Mouse (Mus musculus): ENCODE results near the gene Derl3. TPM values are rescaled to one million over a fixed set of nuclear protein-coding genes. Genes with fewer than 3 reads are reported as not detected.
"Not testable (repeated sequence)": the region's sequence is repeated elsewhere in the genome, so short reads cannot be mapped to it uniquely, and the experiment has no call there.

The Derl3 gene
- 9.6 and 11.9 TPM in 2 replicates for polyA plus RNA-seq (2015; fragmentation: Nextera tagmentation; extraction: Ambion mirVana)

DNA sequence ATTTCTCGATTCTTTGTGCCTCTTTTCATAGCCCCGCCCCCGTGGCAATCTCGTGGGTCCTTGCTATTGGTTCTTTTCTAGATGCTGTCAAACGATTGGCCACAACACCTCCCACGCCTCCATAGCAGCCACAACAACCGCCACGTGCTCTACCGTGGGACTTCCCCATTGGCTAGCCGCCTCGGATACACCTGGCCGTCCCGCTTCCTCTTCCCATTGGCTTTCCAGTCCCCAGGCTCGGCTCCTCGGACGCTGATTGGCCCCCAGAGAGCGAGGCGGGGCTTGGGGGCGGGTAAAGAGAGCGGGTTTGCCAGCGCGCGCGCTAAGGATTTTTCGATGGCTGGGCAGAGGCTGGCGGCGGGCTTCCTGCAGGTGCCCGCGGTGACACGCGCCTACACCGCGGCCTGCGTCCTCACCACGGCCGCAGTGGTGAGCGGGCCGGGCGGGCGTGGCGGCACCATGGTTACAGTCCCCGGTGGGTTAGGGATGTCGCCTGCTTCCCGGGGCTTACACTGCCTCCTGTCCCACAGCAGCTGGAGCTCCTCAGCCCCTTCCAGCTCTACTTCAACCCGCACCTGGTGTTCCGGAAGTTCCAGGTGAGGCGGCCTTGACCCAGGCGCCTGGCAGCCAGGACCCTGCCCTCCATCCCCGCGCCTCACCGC is at the start of gene Derl3:
Gene Derl3 (plus strand): TSS at position 325 of the 662 bp plus-strand sequence.
- peak; percentile 98 for ATAC-seq (ENCODE audit: insufficient read depth, low FRiP score)
- WGBS = 2% methylated on average over 51 of the region's 51 CpGs

GRCm38 (mm10) chr10:75843898-75844297 is 49.3 kb upstream of the Derl3 start:
- 70% methylated on average over 6 of the region's 6 CpGs for WGBS
- H3K4me3 ChIP-seq (replicated peaks; ENCODE audit: low read length); H3K36me3 ChIP-seq (ENCODE audit: control insufficient read depth, insufficient read depth, low read length); H3K27ac ChIP-seq (ENCODE audit: low read length); H3K4me2 ChIP-seq (ENCODE audit: low read depth, low read length); H3K4me1 ChIP-seq (ENCODE audit: control insufficient read depth, insufficient read depth, low read length); H3K9me3 ChIP-seq (replicated peaks; ENCODE audit: control insufficient read depth, low read length); H3K27me3 ChIP-seq (ENCODE audit: control insufficient read depth, insufficient read depth, low read length); ATAC-seq (ENCODE audit: insufficient read depth, low FRiP score); H3K9ac ChIP-seq (ENCODE audit: low read length): not testable (repeated sequence)

More for the DNA sequence above, at the start of gene Derl3:
- peak within 1 kb of the TSS; percentile 88 for H3K4me2 ChIP-seq (ENCODE audit: low read depth, low read length)
- H3K4me3 ChIP-seq (replicated peaks; ENCODE audit: low read length) = peak within 1 kb of the TSS; percentile 47
- H3K9me3 ChIP-seq (replicated peaks; ENCODE audit: control insufficient read depth, low read length) = no peaks in the 10 kb centered on the region
- no peaks in the 10 kb centered on the region for H3K27me3 ChIP-seq (ENCODE audit: control insufficient read depth, insufficient read depth, low read length)
- peak within 1 kb of the TSS; percentile 54 for H3K9ac ChIP-seq (ENCODE audit: low read length)
- H3K27ac ChIP-seq (ENCODE audit: low read length) = no peak within 1 kb of the TSS
- H3K36me3 ChIP-seq (ENCODE audit: control insufficient read depth, insufficient read depth, low read length) = peaks cover 9% of the 10 kb centered on the region
- H3K4me1 ChIP-seq (ENCODE audit: control insufficient read depth, insufficient read depth, low read length) = peaks cover 20% of the 10 kb centered on the region

DNA sequence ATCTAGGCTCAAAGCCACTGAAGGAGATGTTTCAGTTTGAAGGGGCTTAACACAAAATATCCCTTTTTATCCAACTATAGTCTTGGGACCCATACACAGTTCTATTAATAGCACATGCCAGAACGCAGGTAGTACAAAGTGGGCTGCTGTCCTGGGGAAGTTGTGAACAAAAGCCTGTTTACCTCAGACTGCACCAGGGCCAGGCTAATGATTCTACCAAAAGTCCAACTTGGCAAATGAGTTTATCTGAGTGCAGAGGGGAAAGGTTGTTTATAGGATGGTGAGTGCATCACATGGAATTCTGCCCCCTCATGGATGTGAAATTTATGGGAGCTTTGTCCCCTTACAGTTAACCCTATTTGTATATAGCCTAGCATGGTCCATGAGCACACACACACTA is 48.4 kb upstream of the Derl3 start:
- H3K27ac ChIP-seq (ENCODE audit: low read length) = no peak overlapping the region
- no peak overlapping the region for H3K4me2 ChIP-seq (ENCODE audit: low read depth, low read length)
- H3K9me3 ChIP-seq (replicated peaks; ENCODE audit: control insufficient read depth, low read length) = no peaks in the 10 kb centered on the region
- ATAC-seq (ENCODE audit: insufficient read depth, low FRiP score) = no peak
- no peaks in the 10 kb centered on the region for H3K27me3 ChIP-seq (ENCODE audit: control insufficient read depth, insufficient read depth, low read length)
- H3K4me3 ChIP-seq (replicated peaks; ENCODE audit: low read length) = no peak overlapping the region
- H3K9ac ChIP-seq (ENCODE audit: low read length) = no peak overlapping the region
- H3K36me3 ChIP-seq (ENCODE audit: control insufficient read depth, insufficient read depth, low read length) = no peaks in the 10 kb centered on the region
- no peaks in the 10 kb centered on the region for H3K4me1 ChIP-seq (ENCODE audit: control insufficient read depth, insufficient read depth, low read length)
- 53% methylated on average over 1 of the region's 1 CpGs for WGBS

- Histone ChIP-seq H3K27me3 (ENCODE audit: control insufficient read depth, insufficient read depth, low read length) (no peaks in the 10 kb centered on the region), H3K4me2 (ENCODE audit: low read depth, low read length) (no peak overlapping the region), H3K4me3 (replicated peaks; ENCODE audit: low read length) (no peak overlapping the region), H3K27ac (ENCODE audit: low read length) (no peak overlapping the region), H3K36me3 (ENCODE audit: control insufficient read depth, insufficient read depth, low read length) (no peaks in the 10 kb centered on the region), H3K4me1 (ENCODE audit: control insufficient read depth, insufficient read depth, low read length) (no peaks in the 10 kb centered on the region), H3K9ac (ENCODE audit: low read length) (no peak overlapping the region), H3K9me3 (replicated peaks; ENCODE audit: control insufficient read depth, low read length) (no peaks in the 10 kb centered on the region)
- ATAC-seq (ENCODE audit: insufficient read depth, low FRiP score) = peak; percentile 64
- WGBS = 67% methylated on average over 6 of the region's 6 CpGs
Observed at GRCm38 (mm10) chr10:75845306-75845930, 47.8 kb upstream of the Derl3 start.

GRCm38 (mm10) chr10:75848382-75848781 is 44.8 kb upstream of the Derl3 start:
- no peak for ATAC-seq (ENCODE audit: insufficient read depth, low FRiP score)
- Histone ChIP-seq H3K36me3 (ENCODE audit: control insufficient read depth, insufficient read depth, low read length) (no peaks in the 10 kb centered on the region), H3K27ac (ENCODE audit: low read length) (no peak overlapping the region), H3K4me1 (ENCODE audit: control insufficient read depth, insufficient read depth, low read length) (no peaks in the 10 kb centered on the region), H3K27me3 (ENCODE audit: control insufficient read depth, insufficient read depth, low read length) (no peaks in the 10 kb centered on the region), H3K4me2 (ENCODE audit: low read depth, low read length) (no peak overlapping the region), H3K4me3 (replicated peaks; ENCODE audit: low read length) (no peak overlapping the region), H3K9me3 (replicated peaks; ENCODE audit: control insufficient read depth, low read length) (no peaks in the 10 kb centered on the region), H3K9ac (ENCODE audit: low read length) (no peak overlapping the region)
- 28% methylated on average over 3 of the region's 3 CpGs for WGBS

DNA sequence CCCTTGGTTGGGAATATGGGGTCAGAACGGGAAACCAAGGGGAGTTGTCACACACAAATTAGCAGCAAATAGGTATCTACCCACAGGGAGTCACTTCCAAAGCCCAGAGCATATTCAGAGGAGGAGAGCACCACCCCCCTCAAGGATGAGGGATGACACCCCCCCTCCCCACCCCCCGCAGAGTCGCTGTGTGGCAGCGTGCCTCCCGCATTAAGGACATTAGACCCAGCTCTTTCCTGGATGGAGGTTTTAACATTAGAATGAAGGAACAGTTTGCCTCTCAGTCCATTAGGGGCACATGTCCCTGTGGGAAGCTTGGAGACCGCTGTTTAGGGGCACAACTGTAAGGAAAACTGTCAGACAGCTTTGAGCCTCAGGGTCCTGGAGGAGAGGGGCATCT is 42.1 kb upstream of the Derl3 start:
- WGBS = 17% methylated on average over 6 of the region's 6 CpGs
- Histone ChIP-seq H3K36me3 (ENCODE audit: control insufficient read depth, insufficient read depth, low read length) (no peaks in the 10 kb centered on the region), H3K9me3 (replicated peaks; ENCODE audit: control insufficient read depth, low read length) (no peaks in the 10 kb centered on the region), H3K4me3 (replicated peaks; ENCODE audit: low read length) (no peak overlapping the region), H3K4me1 (ENCODE audit: control insufficient read depth, insufficient read depth, low read length) (no peaks in the 10 kb centered on the region), H3K27me3 (ENCODE audit: control insufficient read depth, insufficient read depth, low read length) (no peaks in the 10 kb centered on the region), H3K9ac (ENCODE audit: low read length) (0 out of 2 replicates have a peak overlapping the region, but pooled peaks have one; percentile 12), H3K4me2 (ENCODE audit: low read depth, low read length) (no peak overlapping the region), H3K27ac (ENCODE audit: low read length) (no peak overlapping the region)
- ATAC-seq (ENCODE audit: insufficient read depth, low FRiP score) = no peak

DNA sequence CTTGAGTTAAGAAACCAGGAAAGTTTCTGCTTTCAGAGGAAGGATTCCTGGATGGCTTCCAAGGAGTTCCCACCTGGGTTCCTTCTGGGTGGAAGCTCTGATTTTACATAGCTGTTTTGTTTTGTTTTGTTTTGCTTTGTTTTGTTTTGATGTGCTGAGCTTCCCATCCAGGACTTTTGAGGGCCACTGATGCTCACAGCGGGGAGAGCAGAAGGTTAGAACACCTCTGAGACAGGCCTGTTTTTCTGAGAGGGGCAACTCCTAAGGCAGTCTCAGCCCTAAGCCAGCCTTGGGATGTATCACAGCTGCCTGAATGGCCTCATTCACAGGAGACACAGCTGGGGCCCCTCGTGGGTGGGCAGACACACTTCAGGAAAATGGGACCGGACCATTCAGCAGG is 41.5 kb upstream of the Derl3 start:
- no peak for ATAC-seq (ENCODE audit: insufficient read depth, low FRiP score)
- Histone ChIP-seq H3K36me3 (ENCODE audit: control insufficient read depth, insufficient read depth, low read length) (no peaks in the 10 kb centered on the region), H3K9me3 (replicated peaks; ENCODE audit: control insufficient read depth, low read length) (no peaks in the 10 kb centered on the region), H3K4me2 (ENCODE audit: low read depth, low read length) (no peak overlapping the region), H3K9ac (ENCODE audit: low read length) (no peak overlapping the region), H3K4me3 (replicated peaks; ENCODE audit: low read length) (no peak overlapping the region), H3K27me3 (ENCODE audit: control insufficient read depth, insufficient read depth, low read length) (no peaks in the 10 kb centered on the region), H3K4me1 (ENCODE audit: control insufficient read depth, insufficient read depth, low read length) (no peaks in the 10 kb centered on the region), H3K27ac (ENCODE audit: low read length) (no peak overlapping the region)
- 57% methylated on average over 3 of the region's 3 CpGs for WGBS

DNA sequence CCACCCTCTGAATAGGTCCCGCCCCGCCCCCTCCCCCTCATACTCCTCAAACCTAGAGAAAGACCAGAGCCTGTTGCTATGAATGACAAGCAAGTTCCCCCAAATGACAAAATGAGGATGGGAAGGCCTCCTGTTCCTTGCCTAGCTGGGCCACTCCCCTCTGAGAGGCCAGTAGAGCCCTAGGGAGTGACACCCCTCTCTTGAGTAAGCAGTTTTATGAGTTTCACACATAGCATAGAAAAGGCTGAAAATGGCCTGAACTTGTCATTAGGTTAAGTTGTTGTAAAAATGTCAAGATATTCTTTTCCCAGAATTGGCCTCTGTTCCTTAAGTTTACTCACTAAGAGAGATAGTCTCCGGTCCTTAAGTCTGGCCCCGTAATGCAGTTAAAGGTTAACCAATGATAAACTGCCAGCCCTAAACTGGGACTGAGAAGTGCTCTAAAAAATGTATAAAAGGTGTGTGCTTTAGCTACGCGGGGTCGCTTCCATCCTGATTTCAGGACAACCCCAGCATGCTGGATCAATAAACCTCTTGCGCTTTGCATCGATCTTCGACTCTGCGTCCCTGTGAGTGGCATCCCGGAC is 40.6 kb upstream of the Derl3 start:
- Histone ChIP-seq H3K27me3 (ENCODE audit: control insufficient read depth, insufficient read depth, low read length) (no peaks in the 10 kb centered on the region), H3K4me2 (ENCODE audit: low read depth, low read length) (no peak overlapping the region), H3K4me1 (ENCODE audit: control insufficient read depth, insufficient read depth, low read length) (no peaks in the 10 kb centered on the region), H3K36me3 (ENCODE audit: control insufficient read depth, insufficient read depth, low read length) (no peaks in the 10 kb centered on the region), H3K4me3 (replicated peaks; ENCODE audit: low read length) (no peak overlapping the region), H3K9me3 (replicated peaks; ENCODE audit: control insufficient read depth, low read length) (no peaks in the 10 kb centered on the region), H3K9ac (ENCODE audit: low read length) (no peak overlapping the region), H3K27ac (ENCODE audit: low read length) (no peak overlapping the region)
- 71% methylated on average over 12 of the region's 12 CpGs for WGBS
- ATAC-seq (ENCODE audit: insufficient read depth, low FRiP score) = peak; percentile 18; the same call in 1 of the 2 replicates

DNA sequence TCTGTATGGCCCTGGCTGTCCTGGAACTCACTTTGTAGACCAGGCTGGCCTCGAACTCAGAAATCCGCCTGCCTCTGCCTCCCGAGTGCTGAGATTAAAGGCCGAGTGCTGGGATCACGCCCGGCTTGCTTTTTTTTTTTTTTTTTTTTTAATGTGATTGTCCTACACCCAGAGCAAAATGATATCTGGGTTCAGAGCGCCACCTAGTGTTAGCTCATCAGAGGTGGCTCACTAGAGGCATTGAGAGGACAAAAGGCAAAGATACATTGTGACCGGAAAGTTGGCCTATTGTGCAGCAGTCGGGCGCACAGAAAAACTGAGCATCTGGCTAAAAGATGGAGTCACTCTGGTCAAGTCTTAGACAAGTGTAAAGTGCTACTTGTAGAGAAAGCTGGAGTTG is 39.8 kb upstream of the Derl3 start:
- H3K4me3 ChIP-seq (replicated peaks; ENCODE audit: low read length) = no peak overlapping the region
- no peak overlapping the region for H3K4me2 ChIP-seq (ENCODE audit: low read depth, low read length)
- no peak overlapping the region for H3K27ac ChIP-seq (ENCODE audit: low read length)
- H3K4me1 ChIP-seq (ENCODE audit: control insufficient read depth, insufficient read depth, low read length) = 0 out of 2 replicates have a peak, but pooled peaks cover 2% of the 10 kb centered on the region
- H3K36me3 ChIP-seq (ENCODE audit: control insufficient read depth, insufficient read depth, low read length) = no peaks in the 10 kb centered on the region
- H3K9ac ChIP-seq (ENCODE audit: low read length) = no peak overlapping the region
- WGBS = 23% methylated on average over 10 of the region's 10 CpGs
- no peaks in the 10 kb centered on the region for H3K9me3 ChIP-seq (replicated peaks; ENCODE audit: control insufficient read depth, low read length)
- peak; percentile 54; the same call in 1 of the 2 replicates for ATAC-seq (ENCODE audit: insufficient read depth, low FRiP score)
- H3K27me3 ChIP-seq (ENCODE audit: control insufficient read depth, insufficient read depth, low read length) = no peaks in the 10 kb centered on the region

Measured in stomach, embryonic 16.5 days (tissue).